Mouse (Mus musculus) midbrain, embryonic 16.5 days (tissue): ENCODE measurements at regions not wholly inside any gene's neighbourhood (a gene's known extent, or its start where the extent isn't known, plus 50 kb on each side); places are given as distances from the start of the nearest gene placed in this dataset.

ENCODE experiments used
- ATAC-seq: fragments of 200-750 bp; cut with Nextera tagmentation; 2 replicates; pipeline ENCODE4 v1.8.0; 2017; ENCODE audit warnings: moderate TSS enrichment
- H3K27ac ChIP-seq: fragments of 300-500 bp; sonication (generic); 2 replicates; pipeline ENCODE4 v1.5.1; 2014; ENCODE audit warnings: mild to moderate bottlenecking, low read length, mixed read lengths
- H3K27me3 ChIP-seq: fragments of 300-500 bp; sonication (generic); 2 replicates; pipeline ENCODE4 v1.6.1; 2014; ENCODE audit warnings: low read depth, low read length, mixed read lengths; ENCODE audit not compliant: control insufficient read depth, insufficient read depth
- H3K36me3 ChIP-seq: fragments of 300-500 bp; sonication (generic); 2 replicates; pipeline ENCODE4 v1.6.1; 2014; ENCODE audit warnings: mild to moderate bottlenecking, low read length, moderate library complexity, mixed read lengths; ENCODE audit not compliant: control insufficient read depth, insufficient read depth
- H3K4me1 ChIP-seq: fragments of 300-500 bp; sonication (generic); 2 replicates; pipeline ENCODE4 v1.6.1; 2014; ENCODE audit warnings: mild to moderate bottlenecking, low read length, mixed read lengths; ENCODE audit not compliant: control insufficient read depth, insufficient read depth
- H3K4me2 ChIP-seq: fragments of 300-500 bp; sonication (generic); 2 replicates; pipeline ENCODE4 v1.6.1; 2014; ENCODE audit warnings: mild to moderate bottlenecking, low read length, mixed read lengths
- H3K4me3 ChIP-seq: fragments of 300-500 bp; sonication (generic); 2 replicates; pipeline ENCODE4 v1.5.1; 2014; ENCODE audit warnings: low read depth, mild to moderate bottlenecking, low read length, moderate library complexity, mixed read lengths
- H3K9ac ChIP-seq: fragments of 300-500 bp; sonication (generic); 2 replicates; pipeline ENCODE4 v1.6.1; 2014; ENCODE audit warnings: low read depth, low read length, mixed read lengths
- H3K9me3 ChIP-seq: fragments of 300-500 bp; sonication (generic); replicated peaks from 2 replicates; pipeline ENCODE4 v1.6.1; 2014; ENCODE audit warnings: mild to moderate bottlenecking, low read length, mixed read lengths; ENCODE audit not compliant: control insufficient read depth, poor library complexity, severe bottlenecking
- WGBS: fragments of 180-500 bp; shearing (Covaris S2); extraction: QIAGEN DNeasy Blood & Tissue Kit; methylation state at CpG from one replicate; pipeline ENCODE4 v1.1.7; 2014; 5-methylcytosine and 5-hydroxymethylcytosine counted together

- no peak for ATAC-seq
Measured at GRCm38 (mm10) chr13:37101755-37102154, 51.7 kb upstream of the F13a1 start.

More at GRCm38 (mm10) chr13:37101755-37102154, 51.7 kb upstream of the F13a1 start:
- Histone ChIP-seq H3K4me1 (peaks cover 10% of the 10 kb centered on the region; the same call in 1 of the 2 replicates), H3K27ac (no peak overlapping the region), H3K9ac (no peak overlapping the region), H3K9me3 (no peaks in the 10 kb centered on the region; the same call in 1 of the 2 replicates), H3K4me3 (no peak overlapping the region), H3K36me3 (no peaks in the 10 kb centered on the region), H3K27me3 (no peaks in the 10 kb centered on the region), H3K4me2 (no peak overlapping the region)
- WGBS = 82% methylated on average over 4 of the region's 4 CpGs
